Mouse (Mus musculus) left cerebral cortex, postnatal 14 days (tissue): Measurements from ENCODE around the gene Klhl40. TPM values are rescaled to one million over a fixed set of nuclear protein-coding genes. Genes with fewer than 3 reads are reported as not detected.

Experiments
- DNase-seq, 2 experiments: peaks; one replicate each; pipeline ENCODE4 v3.0.0; 2021 to 2022; ENCODE audit warnings: low spot score in 2 of 2, mixed read lengths in 1 of 2
- intact Hi-C: fragments of 180-260 bp; cut with DNase I; formaldehyde crosslinking; loops from one replicate; pipeline ENCODE4 v1.15.1; 2025
- total RNA-seq, 2 experiments: library from RNA; stranded (reverse); gene quantifications; 2 replicates each; pipeline ENCODE4 v1.2.3; 2021

Gene Klhl40
- total RNA-seq, 2 experiments from 2014 or later: 5.0 to 5.3 TPM

- intact Hi-C loops: no loop called here
- no peak for DNase-seq
Measured at GRCm38 (mm10) chr9:121772412-121772811, 5.0 kb upstream of the Klhl40 start.

GRCm38 (mm10) chr9:121775951-121776350, 1.5 kb upstream of the Klhl40 start:
- DNase-seq: peak in 1 of 2 experiments; percentile 77
- intact Hi-C loops: loop anchor here (5.0 kb wide), 1 partner anchor 51 kb away; no protein-coding TSS in a partner anchor

GRCm38 (mm10) chr9:121776511-121776910, 896 bp upstream of the Klhl40 start:
- intact Hi-C loops: loop anchor here (5.0 kb wide), 1 partner anchor 51 kb away; no protein-coding TSS in a partner anchor

GRCm38 (mm10) chr9:121778066-121778624, 738 bp downstream of the Klhl40 start:
- DNase-seq: peak; percentile 82 to 92
- intact Hi-C loops: loop anchor here (5.0 kb wide), 1 partner anchor 49 kb away; no protein-coding TSS in a partner anchor

More at GRCm38 (mm10) chr9:121776511-121776910, 896 bp upstream of the Klhl40 start:
- peak in 1 of 2 experiments; percentile 78 for DNase-seq

GRCm38 (mm10) chr9:121784801-121785200, 7.4 kb downstream of the Klhl40 start:
- no peak for DNase-seq
- intact Hi-C loops: no loop called here

- no peak for DNase-seq
- intact Hi-C loops: no loop called here
Measured at GRCm38 (mm10) chr9:121785261-121785660, 7.9 kb downstream of the Klhl40 start.

- DNase-seq: no peak
- intact Hi-C loops: no loop called here
Measured at GRCm38 (mm10) chr9:121786359-121786758, 9.0 kb downstream of the Klhl40 start.

- intact Hi-C loops: no loop called here
- DNase-seq: peak in 1 of 2 experiments; percentile 51
Measured at GRCm38 (mm10) chr9:121791206-121791605, 13.8 kb downstream of the Klhl40 start.

GRCm38 (mm10) chr9:121791757-121792521, 14.5 kb downstream of the Klhl40 start, which contains the start of gene Hhatl:
TSS of gene Hhatl (minus strand) at chr9:121792507.
- DNase-seq: peak in 1 of 2 experiments; percentile 40

GRCm38 (mm10) chr9:121794972-121795539, 17.6 kb downstream of the Klhl40 start:
- intact Hi-C loops: no loop called here
- DNase-seq: no peak

More at GRCm38 (mm10) chr9:121791757-121792521, 14.5 kb downstream of the Klhl40 start, which contains the start of gene Hhatl:
- intact Hi-C loops: no loop called here

GRCm38 (mm10) chr9:121797722-121798121, 20.3 kb downstream of the Klhl40 start:
- intact Hi-C loops: no loop called here
- DNase-seq: no peak

- intact Hi-C loops: no loop called here
- no peak for DNase-seq
Measured at GRCm38 (mm10) chr9:121798887-121799520, 21.6 kb downstream of the Klhl40 start.

GRCm38 (mm10) chr9:121802747-121803146, 25.3 kb downstream of the Klhl40 start:
- intact Hi-C loops: no loop called here
- no peak for DNase-seq

GRCm38 (mm10) chr9:121807546-121807945, 30.1 kb downstream of the Klhl40 start:
- intact Hi-C loops: no loop called here

GRCm38 (mm10) chr9:121807947-121808346, 30.5 kb downstream of the Klhl40 start:
- DNase-seq: no peak
- intact Hi-C loops: no loop called here

More at GRCm38 (mm10) chr9:121807546-121807945, 30.1 kb downstream of the Klhl40 start:
- no peak for DNase-seq

GRCm38 (mm10) chr9:121808511-121808910, 31.1 kb downstream of the Klhl40 start:
- no peak for DNase-seq
- intact Hi-C loops: no loop called here

- DNase-seq: peak in 1 of 2 experiments; percentile 71
- intact Hi-C loops: no loop called here
Measured at GRCm38 (mm10) chr9:121810081-121810821, 32.8 kb downstream of the Klhl40 start.

- intact Hi-C loops: no loop called here
- no peak for DNase-seq
Measured at GRCm38 (mm10) chr9:121815183-121815582, 37.8 kb downstream of the Klhl40 start.
